7 mouse cellular contexts compared by ENCODE assay signal in genomic region chr9:108263690-108264190, GRCm38 (mm10). TPM values are rescaled to one million over a fixed set of nuclear protein-coding genes. Genes with fewer than 3 reads are reported as not detected.
DNase-seq lines count a peak whose midpoint lies in the region; ATAC-seq and TF ChIP-seq lines count a peak whose summit lies in the region.

Gene Dag1 (minus strand): TSS chr9:108263958.

- H3K4me3 ChIP-seq in embryonic facial prominence, embryonic 12.5 days, result peak within 1 kb of the TSS; percentile 92
- H3K4me3 ChIP-seq in kidney, adult 2 months (ENCODE audit: insufficient read depth, low read depth, low read length), result peak within 1 kb of the TSS; percentile 91
- peak within 1 kb of the TSS; percentile 94 for H3K4me3 ChIP-seq in limb, embryonic 12.5 days (replicated peaks)
- peak within 1 kb of the TSS; percentile 94 for H3K4me3 ChIP-seq in midbrain, embryonic 15.5 days
- H3K4me3 ChIP-seq in spleen, adult 2 months (ENCODE audit: extremely low read depth, insufficient read depth, insufficient read length), result peak within 1 kb of the TSS; percentile 70

- peak; percentile 96 for ATAC-seq in embryonic facial prominence, embryonic 12.5 days (ENCODE audit: insufficient number of reproducible peaks, insufficient read depth, low FRiP score, low TSS enrichment)
- peak; percentile 94 for ATAC-seq in limb, embryonic 12.5 days (ENCODE audit: insufficient number of reproducible peaks, insufficient read depth, low FRiP score, low TSS enrichment, low read depth)
- ATAC-seq in midbrain, embryonic 15.5 days (replicated peaks), result peak; percentile 99

- no peaks in the 10 kb centered on the region for H3K36me3 ChIP-seq in embryonic facial prominence, embryonic 12.5 days
- no peaks in the 10 kb centered on the region for H3K36me3 ChIP-seq in kidney, adult 2 months (ENCODE audit: control insufficient read depth, insufficient read depth, low read length)
- no peaks in the 10 kb centered on the region for H3K36me3 ChIP-seq in limb, embryonic 12.5 days
- H3K36me3 ChIP-seq in midbrain, embryonic 15.5 days (replicated peaks), result no peaks in the 10 kb centered on the region
- no peaks in the 10 kb centered on the region for H3K36me3 ChIP-seq in spleen, adult 2 months (ENCODE audit: control insufficient read depth, insufficient read depth, low read length)

- H3K4me1 ChIP-seq in embryonic facial prominence, embryonic 12.5 days, result peaks cover 13% of the 10 kb centered on the region
- peaks cover 22% of the 10 kb centered on the region; the same call in 1 of the 2 replicates for H3K4me1 ChIP-seq in kidney, adult 2 months (ENCODE audit: control insufficient read depth, insufficient read depth, low read length)
- H3K4me1 ChIP-seq in limb, embryonic 12.5 days (replicated peaks), result peaks cover 23% of the 10 kb centered on the region
- H3K4me1 ChIP-seq in midbrain, embryonic 15.5 days, result peaks cover 27% of the 10 kb centered on the region
- H3K4me1 ChIP-seq in spleen, adult 2 months (ENCODE audit: control insufficient read depth, insufficient read depth, insufficient read length), result peaks cover 7% of the 10 kb centered on the region

- peak; percentile 68 for TF ChIP-seq POLR2A in kidney, adult 2 months (IDR thresholded peaks at IDR 0.05; ENCODE audit: low read depth, low read length)
- peak; percentile 17 for TF ChIP-seq POLR2A in spleen, adult 2 months (IDR thresholded peaks at IDR 0.05; ENCODE audit: low read depth, low read length)

- TF ChIP-seq CTCF in kidney, adult 2 months (conservative IDR thresholded peaks at IDR 0.05; ENCODE audit: insufficient read depth, insufficient read length, low read depth, low read length), result no peak
- TF ChIP-seq CTCF in spleen, adult 2 months (IDR thresholded peaks at IDR 0.05; ENCODE audit: extremely low read depth, insufficient read depth, insufficient read length, insufficient replicate concordance), result no peak

- peak; percentile 100 for DNase-seq in adrenal gland, postnatal 25 days
- peak; percentile 99 to 100 for DNase-seq in heart, adult 18-20 months
- peak; percentile 99 for DNase-seq in kidney, adult 2 months
- DNase-seq in spleen, adult 2 months (ENCODE audit: low read depth in 1 of 2, low spot score in 2 of 2), result peak; percentile 85 to 97

- H3K27me3 ChIP-seq in embryonic facial prominence, embryonic 12.5 days, result no peaks in the 10 kb centered on the region
- no peaks in the 10 kb centered on the region for H3K27me3 ChIP-seq in kidney, adult 2 months (replicated peaks; ENCODE audit: control insufficient read depth, insufficient read depth, low read length)
- H3K27me3 ChIP-seq in limb, embryonic 12.5 days, result no peaks in the 10 kb centered on the region
- H3K27me3 ChIP-seq in midbrain, embryonic 15.5 days (replicated peaks), result no peaks in the 10 kb centered on the region
- no peaks in the 10 kb centered on the region for H3K27me3 ChIP-seq in spleen, adult 2 months (ENCODE audit: control insufficient read depth, insufficient read depth, low read length)

- no peaks in the 10 kb centered on the region for H3K9me3 ChIP-seq in embryonic facial prominence, embryonic 12.5 days
- H3K9me3 ChIP-seq in limb, embryonic 12.5 days, result no peaks in the 10 kb centered on the region
- H3K9me3 ChIP-seq in midbrain, embryonic 15.5 days, result no peaks in the 10 kb centered on the region

- H3K4me2 ChIP-seq in embryonic facial prominence, embryonic 12.5 days (replicated peaks), result peak within 1 kb of the TSS; percentile 74
- peak within 1 kb of the TSS; percentile 82 for H3K4me2 ChIP-seq in limb, embryonic 12.5 days
- H3K4me2 ChIP-seq in midbrain, embryonic 15.5 days, result peak within 1 kb of the TSS; percentile 66

- WGBS in embryonic facial prominence, embryonic 12.5 days, result under 1% methylated on average over 70 of the region's 71 CpGs
- under 1% methylated on average over 67 of the region's 71 CpGs for WGBS in kidney, adult 2 months
- under 1% methylated on average over 71 of the region's 71 CpGs for WGBS in limb, embryonic 12.5 days
- under 1% methylated on average over 66 of the region's 71 CpGs for whole genome bisulfite sequencing in midbrain, embryonic 15.5 days
- WGBS in spleen, adult 2 months, result under 1% methylated on average over 68 of the region's 71 CpGs

- H3K27ac ChIP-seq in embryonic facial prominence, embryonic 12.5 days, result peak within 1 kb of the TSS; percentile 90
- peak within 1 kb of the TSS; percentile 95 for H3K27ac ChIP-seq in kidney, adult 2 months (ENCODE audit: insufficient read depth, low read depth, low read length)
- peak within 1 kb of the TSS; percentile 91 for H3K27ac ChIP-seq in limb, embryonic 12.5 days
- peak within 1 kb of the TSS; percentile 93 for H3K27ac ChIP-seq in midbrain, embryonic 15.5 days
- H3K27ac ChIP-seq in spleen, adult 2 months (ENCODE audit: insufficient read depth, low read length), result peak within 1 kb of the TSS; percentile 69

- peak within 1 kb of the TSS; percentile 87 for H3K9ac ChIP-seq in embryonic facial prominence, embryonic 12.5 days
- H3K9ac ChIP-seq in limb, embryonic 12.5 days (replicated peaks), result peak within 1 kb of the TSS; percentile 88
- H3K9ac ChIP-seq in midbrain, embryonic 15.5 days, result peak within 1 kb of the TSS; percentile 95

RNA-seq across cellular contexts. Expression of gene Dag1, which starts in this region (rescaled TPM):
- total RNA-seq in adrenal gland, postnatal 25 days (2021), result 127 and 146 TPM in 2 replicates
- polyA plus RNA-seq in embryonic facial prominence, embryonic 12.5 days (2016; fragmentation: Nextera tagmentation; extraction: Ambion mirVana), result 52.4 and 53.7 TPM in 2 replicates
- total RNA-seq in heart, adult 18-20 months (2021), result 100 to 1,000 TPM; 290 to 300 TPM
- polyA plus RNA-seq in kidney, adult 2 months (2012; rRNA removed), result 66.8 and 67.2 TPM in 2 replicates
- polyA plus RNA-seq in limb, embryonic 12.5 days (2016; fragmentation: Nextera tagmentation; extraction: Ambion mirVana), result 45.7 and 53.3 TPM in 2 replicates
- polyA plus RNA-seq in midbrain, embryonic 15.5 days (2015; fragmentation: Nextera tagmentation; extraction: Ambion mirVana), result 69.3 and 75.5 TPM in 2 replicates
- 15.5 and 17.2 TPM in 2 replicates for polyA plus RNA-seq in spleen, adult 2 months (2012; rRNA removed)

Comparison
In these comparisons a context has a peak if more than half of its experiments do, and no peak if none do; other contexts are left out.
1. Peak in every context shown above with its lines: DNase-seq, ATAC-seq, H3K4me3 ChIP-seq and H3K27ac ChIP-seq.